Mouse (Mus musculus) mouse trophoblast stem cell (cell line): ENCODE measurements at regions not wholly inside any gene's neighbourhood (a gene's known extent, or its start where the extent isn't known, plus 50 kb on each side); places are given as distances from the start of the nearest gene placed in this dataset.

Experiments
- in situ Hi-C, 2 experiments: fragments of 300-500 bp; cut with MseI, MboI; formaldehyde crosslinking; loops; 2 replicates in 1 of 2; 3 replicates in 1 of 2; pipeline ENCODE4 v1.15.1; 2025

- in situ Hi-C loops = loop anchor here in 1 of 2 experiments (25.0 kb wide), 1 partner anchor 156 kb away; no protein-coding TSS in a partner anchor
Observed at GRCm38 (mm10) chr13:25343309-25343708, 73.0 kb upstream of the Nrsn1 start.

- in situ Hi-C loops = loop anchor here in 1 of 2 experiments (25.0 kb wide), 1 partner anchor 155 kb away; no protein-coding TSS in a partner anchor
Observed at GRCm38 (mm10) chr13:25341826-25342225, 71.5 kb upstream of the Nrsn1 start.

- in situ Hi-C loops = loop anchor here in 1 of 2 experiments (25.0 kb wide), 1 partner anchor 147 kb away; no protein-coding TSS in a partner anchor
Observed at GRCm38 (mm10) chr13:25333803-25334202, 63.5 kb upstream of the Nrsn1 start.
